Mouse (Mus musculus) C2C12 (cell line): ENCODE measurements around the gene Serpina1b. TPM values are rescaled to one million over a fixed set of nuclear protein-coding genes. Genes with fewer than 3 reads are reported as not detected.
"Not testable (repeated sequence)": the region's sequence is repeated elsewhere in the genome, so short reads cannot be mapped to it uniquely, and the experiment has no call there.

Experiments
- H3K27me3 ChIP-seq: one replicate; pipeline ENCODE4 v1.6.1; 2011; ENCODE audit not compliant: control insufficient read depth, insufficient read depth, insufficient read length
- H3K36me3 ChIP-seq: one replicate; pipeline ENCODE4 v1.6.1; 2011; ENCODE audit not compliant: control insufficient read depth, insufficient read depth
- H3K4me3 ChIP-seq: one replicate; pipeline ENCODE4 v1.5.1; 2011; ENCODE audit warnings: mild to moderate bottlenecking, control low read depth; ENCODE audit not compliant: poor library complexity, insufficient read depth, severe bottlenecking
- H3K79me2 ChIP-seq: one replicate; pipeline ENCODE4 v1.6.1; 2011; ENCODE audit not compliant: control insufficient read depth, insufficient read depth
- H3K79me3 ChIP-seq: one replicate; pipeline ENCODE4 v1.6.1; 2011; ENCODE audit warnings: low read depth, control low read depth
- H3ac ChIP-seq: one replicate; pipeline ENCODE3; 2011; ENCODE audit warnings: low read depth; ENCODE audit not compliant: control insufficient read depth, insufficient read length
- CEBPB ChIP-seq: IDR thresholded peaks from one replicate; pipeline ENCODE4 v1.6.1; 2011; ENCODE audit warnings: low read depth, mild to moderate bottlenecking, control low read depth, moderate library complexity
- CTCF ChIP-seq: IDR thresholded peaks from one replicate; pipeline ENCODE4 v1.5.1; 2011; ENCODE audit not compliant: control insufficient read depth, insufficient read depth, insufficient read length
- FOSL1 ChIP-seq: IDR thresholded peaks from one replicate; pipeline ENCODE4 v1.8.0; 2011; ENCODE audit warnings: mild to moderate bottlenecking, low read length; ENCODE audit not compliant: poor library complexity, insufficient read depth, severe bottlenecking
- MAX ChIP-seq: IDR thresholded peaks from one replicate; pipeline ENCODE4 v1.6.1; 2011; ENCODE audit warnings: mild to moderate bottlenecking, control low read depth
- MYOD1 ChIP-seq: IDR thresholded peaks from one replicate; pipeline ENCODE4 v1.6.1; 2011; ENCODE audit warnings: low read depth; ENCODE audit not compliant: control insufficient read depth, insufficient read length
- MYOG ChIP-seq: IDR thresholded peaks from one replicate; pipeline ENCODE4 v1.6.1; 2011; ENCODE audit not compliant: control insufficient read depth, insufficient read length; ENCODE audit errors: extremely low read depth
- USF1 ChIP-seq: IDR thresholded peaks from one replicate; pipeline ENCODE4 v1.6.1; 2011; ENCODE audit warnings: low read depth, mild to moderate bottlenecking, control low read depth, moderate library complexity
- long read RNA-seq, 2 experiments: library from polyadenylated mRNA; unstranded; transcript quantifications; one replicate each; pipeline ENCODE4 v2.0.0; 2019 to 2020
- polyA plus RNA-seq: library from polyadenylated mRNA; unstranded; fragments of >200 nt; fragmentation: generic; extraction: Trizol; gene quantifications from one replicate; pipeline ENCODE4 v1.2.1, GENCODE M21; 2012; ENCODE audit warnings: missing spikeins

The Serpina1b gene
- not detected for polyA plus RNA-seq
- long read RNA-seq, experiment 1, result 0 reads
- long read RNA-seq, experiment 2, result 0 reads

GRCm38 (mm10) chr12:103830273-103830672 lies at the start of gene Serpina1b:
Gene Serpina1b, minus strand, starts transcription at chr12:103830373.
- H3K79me2 ChIP-seq, H3K4me3 ChIP-seq, H3K27me3 ChIP-seq, H3ac ChIP-seq, H3K36me3 ChIP-seq, H3K79me3 ChIP-seq: not testable (repeated sequence)

- not testable (repeated sequence) for H3K79me3 ChIP-seq, H3K4me3 ChIP-seq
Observed at GRCm38 (mm10) chr12:103866873-103867272, 36.7 kb upstream of the Serpina1b start.

GRCm38 (mm10) chr12:103863101-103863974 lies 33.2 kb upstream of the Serpina1b start, which contains the start of gene Serpina1a:
Gene Serpina1a, minus strand, starts transcription at chr12:103863562.
- H3K79me3 ChIP-seq, H3ac ChIP-seq, H3K4me3 ChIP-seq, H3K36me3 ChIP-seq, H3K79me2 ChIP-seq, H3K27me3 ChIP-seq: not testable (repeated sequence)

More at GRCm38 (mm10) chr12:103866873-103867272, 36.7 kb upstream of the Serpina1b start:
- not testable (repeated sequence) for H3K79me2 ChIP-seq, H3K36me3 ChIP-seq, H3K27me3 ChIP-seq, H3ac ChIP-seq

GRCm38 (mm10) chr12:103860976-103861375 lies 30.8 kb upstream of the Serpina1b start:
- H3K36me3 ChIP-seq, result no peaks in the 10 kb centered on the region
- H3K79me3 ChIP-seq, result no peaks in the 10 kb centered on the region
- no peaks in the 10 kb centered on the region for H3K79me2 ChIP-seq
- no peak for TF ChIP-seq USF1
- TF ChIP-seq MYOG, result no peak
- TF ChIP-seq CTCF, result no peak
- TF ChIP-seq CEBPB, result no peak
- TF ChIP-seq MYOD1, result no peak
- TF ChIP-seq MAX, result no peak
- TF ChIP-seq FOSL1, result no peak
- H3K4me3 ChIP-seq, result no peak overlapping the region
- H3ac ChIP-seq, result no peak overlapping the region
- H3K27me3 ChIP-seq, result no peaks in the 10 kb centered on the region

GRCm38 (mm10) chr12:103860571-103860970 lies 30.4 kb upstream of the Serpina1b start:
- H3K79me3 ChIP-seq, H3ac ChIP-seq, H3K27me3 ChIP-seq, H3K36me3 ChIP-seq, H3K79me2 ChIP-seq, H3K4me3 ChIP-seq: not testable (repeated sequence)

- not testable (repeated sequence) for H3ac ChIP-seq, H3K36me3 ChIP-seq, H3K79me3 ChIP-seq, H3K4me3 ChIP-seq, H3K79me2 ChIP-seq, H3K27me3 ChIP-seq
Observed at GRCm38 (mm10) chr12:103859584-103859983, 29.4 kb upstream of the Serpina1b start.

- H3K79me3 ChIP-seq, H3K79me2 ChIP-seq, H3ac ChIP-seq, H3K36me3 ChIP-seq, H3K27me3 ChIP-seq, H3K4me3 ChIP-seq: not testable (repeated sequence)
Observed at GRCm38 (mm10) chr12:103853032-103853431, 22.9 kb upstream of the Serpina1b start.

- not testable (repeated sequence) for H3K79me3 ChIP-seq, H3ac ChIP-seq, H3K36me3 ChIP-seq, H3K4me3 ChIP-seq, H3K79me2 ChIP-seq, H3K27me3 ChIP-seq
Observed at GRCm38 (mm10) chr12:103827661-103828372, 2.4 kb downstream of the Serpina1b start.

GRCm38 (mm10) chr12:103823826-103824225 lies 6.3 kb downstream of the Serpina1b start:
- not testable (repeated sequence) for H3K4me3 ChIP-seq, H3K36me3 ChIP-seq, H3K79me2 ChIP-seq, H3K27me3 ChIP-seq, H3ac ChIP-seq, H3K79me3 ChIP-seq

- H3K36me3 ChIP-seq, H3K4me3 ChIP-seq, H3K79me3 ChIP-seq, H3K27me3 ChIP-seq, H3ac ChIP-seq, H3K79me2 ChIP-seq: not testable (repeated sequence)
Observed at GRCm38 (mm10) chr12:103773246-103773851, 56.8 kb downstream of the Serpina1b start, which contains the start of gene Serpina1d. Gene Serpina1d, minus strand, starts transcription at chr12:103773592.
